Mouse (Mus musculus) left cerebral cortex, postnatal 14 days (tissue): ENCODE data around the gene Stk19. TPM values are rescaled to one million over a fixed set of nuclear protein-coding genes. Genes with fewer than 3 reads are reported as not detected.
"Not testable (repeated sequence)": the region's sequence is repeated elsewhere in the genome, so short reads cannot be mapped to it uniquely, and the experiment has no call there.

Source experiments
- DNase-seq, 2 experiments: peaks; one replicate each; pipeline ENCODE4 v3.0.0; 2021 to 2022; ENCODE audit warnings: low spot score in 2 of 2, mixed read lengths in 1 of 2
- intact Hi-C: fragments of 180-260 bp; cut with DNase I; formaldehyde crosslinking; loops from one replicate; pipeline ENCODE4 v1.15.1; 2025
- total RNA-seq, 2 experiments: library from RNA; stranded (reverse); gene quantifications; 2 replicates each; pipeline ENCODE4 v1.2.3; 2021

The Stk19 gene
- total RNA-seq, 2 experiments from 2014 or later = 58.2 to 59.3 TPM

DNA sequence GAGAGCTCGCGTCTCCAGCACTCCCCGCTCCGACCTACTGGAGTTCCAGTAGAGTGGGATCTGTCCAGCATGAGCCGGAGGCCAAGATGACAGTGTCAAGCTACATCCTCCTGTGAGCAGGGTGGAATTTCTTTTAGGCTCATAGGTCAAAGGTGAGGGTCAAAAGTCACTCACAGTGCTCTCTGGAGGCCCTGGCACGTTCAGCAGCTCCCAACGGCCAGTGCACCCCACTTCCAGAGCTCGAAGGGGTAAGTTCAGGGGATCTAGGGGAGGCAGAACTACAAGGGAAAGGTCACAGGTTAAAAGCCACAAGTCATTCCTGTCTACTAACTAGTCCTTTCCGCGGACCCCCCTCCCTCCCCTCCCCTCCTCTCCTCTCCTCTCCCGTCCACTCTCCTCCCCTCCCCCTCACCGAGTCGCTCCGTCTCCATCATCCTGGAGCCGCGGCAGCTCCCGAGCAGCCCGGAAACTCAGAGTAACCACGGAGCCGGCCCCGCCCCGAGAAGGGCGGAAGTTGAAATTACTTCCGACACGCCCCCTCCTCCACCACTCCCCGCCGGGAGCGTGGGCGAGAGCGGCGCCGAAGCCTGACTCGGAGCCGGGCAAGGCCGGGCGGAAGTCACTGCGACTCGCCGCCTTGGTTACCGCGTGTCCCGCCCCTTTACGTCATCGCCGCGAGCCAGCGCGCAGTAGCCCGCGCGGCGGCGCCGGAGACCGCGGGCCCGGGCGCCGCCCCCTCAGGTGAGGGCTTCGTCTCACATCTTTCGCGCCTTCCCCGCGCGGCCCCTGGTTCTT, 13.2 kb upstream of the Stk19 start, which contains the start of the genes Skiv2l and Nelfe:
Gene Skiv2l (minus strand): TSS at position 489 of the 795 bp plus-strand sequence.
Gene Nelfe (plus strand): TSS at position 670 of the 795 bp plus-strand sequence.
- peak; percentile 98 for DNase-seq
- intact Hi-C loops = loop anchor here (2.0 to 5.0 kb wide), 3 partner anchors 13 to 132 kb away; partner anchors contain the start of genes Dxo, Lsm2 and Stk19

DNA sequence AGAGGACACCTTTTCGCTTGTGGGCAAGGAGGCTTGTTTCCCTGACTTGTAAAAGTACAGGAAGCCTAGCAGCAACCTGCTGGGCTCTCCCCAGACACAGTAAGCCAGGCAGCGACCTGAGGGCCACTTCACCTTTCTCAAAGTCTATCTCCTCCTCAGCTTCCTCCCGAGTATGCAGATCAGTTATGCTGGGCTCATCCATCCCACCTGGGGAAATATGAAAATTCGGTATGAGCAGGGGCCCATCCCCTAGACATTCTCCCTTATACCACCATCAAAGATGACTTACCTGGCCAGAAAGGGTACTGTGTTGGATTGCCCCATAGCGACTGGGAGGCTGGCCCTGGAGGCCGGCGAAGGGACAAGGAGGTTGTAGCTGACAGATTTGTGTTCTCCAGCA, 10.9 kb upstream of the Stk19 start:
- intact Hi-C loops = no loop called here
- DNase-seq = no peak

DNA sequence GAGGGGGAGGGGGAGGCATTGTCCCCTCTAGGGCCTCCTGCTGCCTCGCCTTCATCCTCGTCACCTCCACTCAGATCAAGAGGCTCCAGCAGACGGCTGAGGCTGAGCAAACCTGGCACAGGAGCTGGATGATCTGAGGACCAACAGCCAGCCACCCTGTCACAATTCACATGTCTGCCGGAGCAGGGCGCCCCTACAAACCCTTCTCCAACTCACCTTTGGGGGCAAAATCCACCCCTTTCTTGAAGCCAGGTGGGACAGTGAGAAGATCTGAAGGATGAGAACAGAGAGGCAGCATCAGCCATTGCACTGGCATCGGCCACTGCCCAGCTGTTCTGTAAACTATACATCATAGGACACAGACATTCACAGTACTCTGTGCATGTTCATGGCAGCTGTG, 10.4 kb upstream of the Stk19 start:
- no peak for DNase-seq
- intact Hi-C loops = no loop called here

DNA sequence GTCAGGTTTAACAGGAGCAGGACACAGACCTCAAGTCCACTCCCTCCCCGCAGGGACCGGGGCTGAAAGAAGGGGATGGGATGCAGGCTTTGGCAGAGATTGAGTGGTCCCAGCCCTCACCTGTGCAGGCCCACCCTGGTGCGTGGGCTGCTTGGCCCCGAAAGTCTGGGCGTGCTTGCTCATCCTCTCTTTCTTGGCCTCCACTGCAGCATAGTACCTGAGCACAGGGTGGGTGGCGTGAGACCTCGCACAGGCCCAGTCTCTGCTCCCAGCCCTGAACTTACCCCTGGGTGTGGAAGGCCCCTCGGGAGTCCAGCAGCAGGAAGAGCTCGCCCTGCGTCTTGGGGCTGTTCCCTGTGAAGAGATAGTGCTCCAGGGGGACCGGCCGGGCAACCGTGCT, 8.1 kb upstream of the Stk19 start:
- intact Hi-C loops = no loop called here
- DNase-seq = no peak

DNA sequence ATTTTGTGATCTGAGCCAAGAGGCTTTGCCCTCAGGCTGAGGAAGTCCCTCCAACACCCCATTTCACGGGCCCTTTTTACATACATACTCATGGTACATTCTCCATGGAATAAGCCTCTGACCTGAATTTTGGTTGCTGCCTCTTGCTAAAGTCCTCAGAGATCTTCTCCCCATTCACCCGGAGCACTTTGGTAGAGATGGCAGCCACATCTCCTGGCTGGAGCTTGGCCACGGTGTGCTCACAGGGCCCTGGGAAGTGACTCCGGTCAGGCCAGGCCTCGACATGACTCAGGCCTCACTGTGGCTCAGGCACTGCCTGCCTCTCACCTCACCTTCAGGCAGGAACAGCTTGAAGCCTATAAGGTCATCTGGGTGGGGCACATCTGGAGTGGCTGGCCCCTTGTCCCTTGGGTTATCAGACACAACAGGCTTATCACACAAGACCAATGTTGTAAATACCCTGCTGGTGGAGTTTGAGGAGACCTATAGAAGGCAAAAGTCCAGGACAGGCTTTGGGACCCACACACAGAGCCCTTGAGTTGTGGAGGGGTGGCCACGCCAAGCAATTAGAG, 4.1 kb upstream of the Stk19 start:
- DNase-seq = no peak

DNA sequence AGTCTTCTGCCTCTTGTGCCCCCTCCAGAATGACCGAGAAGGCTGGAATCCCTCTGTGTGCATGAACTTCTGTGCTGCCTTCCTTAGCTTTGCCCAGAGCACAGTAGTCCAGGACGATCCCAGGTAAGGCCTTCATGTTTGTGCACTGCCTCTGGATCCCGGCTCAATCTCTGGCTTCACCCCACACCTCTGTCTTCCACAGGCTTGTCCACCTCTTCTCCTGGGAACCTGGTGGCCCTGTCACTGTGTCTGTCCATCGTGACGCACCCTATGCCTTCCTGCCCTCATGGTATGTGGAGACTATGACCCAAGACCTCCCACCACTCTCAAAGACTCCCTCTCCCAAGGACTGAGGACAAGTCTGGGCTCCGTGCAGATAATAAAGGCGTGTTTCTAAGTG, 2.0 kb upstream of the Stk19 start:
- intact Hi-C loops = loop anchor here (5.0 kb wide), 1 partner anchor 186 kb away; no protein-coding TSS in a partner anchor
- no peak for DNase-seq

More for the DNA sequence above, 4.1 kb upstream of the Stk19 start:
- intact Hi-C loops = no loop called here

DNA sequence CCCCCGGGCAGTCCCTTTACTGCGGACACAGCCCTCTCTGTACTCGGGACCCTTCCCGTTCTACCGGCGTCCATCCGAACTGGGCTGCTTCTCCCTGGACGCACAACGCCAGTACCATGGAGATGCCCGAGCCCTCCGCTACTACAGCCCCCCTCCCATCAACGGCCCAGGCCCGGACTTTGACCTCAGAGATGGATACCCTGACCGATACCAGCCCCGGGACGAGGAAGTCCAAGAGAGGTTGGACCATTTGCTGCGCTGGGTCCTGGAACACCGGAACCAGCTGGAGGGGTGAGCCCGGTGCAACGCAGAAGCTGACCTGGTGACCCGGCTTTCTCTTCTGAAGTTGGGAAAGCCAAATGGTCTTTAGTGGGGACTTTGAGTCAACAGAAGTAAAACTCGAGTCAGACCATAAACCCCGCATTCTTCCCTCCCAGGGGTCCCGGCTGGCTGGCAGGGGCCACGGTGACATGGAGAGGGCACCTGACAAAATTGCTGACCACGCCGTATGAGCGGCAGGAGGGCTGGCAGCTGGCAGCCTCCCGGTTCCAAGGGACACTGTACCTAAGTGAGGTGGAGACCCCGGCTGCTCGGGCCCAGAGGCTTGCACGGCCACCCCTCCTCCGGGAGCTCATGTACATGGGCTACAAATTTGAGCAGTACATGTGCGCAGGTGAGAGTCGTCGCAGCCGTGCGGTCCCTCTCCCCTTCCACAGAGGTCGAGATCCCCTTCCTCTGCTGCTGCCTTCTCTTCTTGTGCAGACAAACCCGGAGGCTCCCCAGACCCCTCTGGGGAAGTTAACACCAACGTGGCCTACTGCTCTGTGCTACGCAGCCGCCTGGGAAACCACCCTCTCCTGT, 949 bp upstream of the Stk19 start:
- intact Hi-C loops = loop anchor here (2.0 to 5.0 kb wide), 2 partner anchors 13 to 185 kb away; partner anchors contain the start of genes Nelfe and Skiv2l
- DNase-seq = peak in 1 of 2 experiments; percentile 14

DNA sequence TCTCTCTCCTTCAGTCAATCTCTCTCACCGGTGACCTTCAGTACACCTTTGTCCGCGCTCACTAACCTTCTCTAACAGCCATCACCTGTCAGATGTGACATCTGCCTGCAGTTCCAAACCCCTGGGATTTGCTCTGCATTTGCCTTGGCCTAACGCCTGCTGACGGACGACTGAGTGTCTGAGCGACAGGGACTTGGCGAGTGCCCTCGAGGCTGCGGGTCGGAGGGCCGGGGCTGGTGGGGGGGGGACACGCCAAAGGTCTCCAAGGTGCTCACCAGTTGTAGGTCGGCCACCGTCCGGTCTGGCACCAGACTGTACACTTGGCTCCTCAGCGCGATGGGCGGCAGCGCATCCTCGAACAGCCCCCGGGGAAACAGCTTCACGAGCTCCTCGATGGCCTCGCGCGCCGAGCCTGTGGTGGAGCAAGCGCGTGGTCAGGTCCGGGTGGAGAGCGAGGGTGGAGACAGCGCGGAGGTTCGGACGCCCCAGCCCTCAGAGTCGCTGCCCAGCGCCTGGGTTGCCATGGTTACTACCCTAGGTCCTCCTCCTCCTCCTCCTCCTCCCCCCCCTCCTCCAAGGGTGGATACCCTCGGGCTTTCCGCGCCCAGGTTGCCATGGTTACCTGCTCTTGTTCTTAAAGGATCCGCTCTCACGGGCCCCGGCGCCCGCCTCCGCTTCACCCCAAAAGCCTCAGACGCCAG, 440 bp downstream of the Stk19 start:
- DNase-seq = no peak
- intact Hi-C loops = loop anchor here (2.0 to 5.0 kb wide), 2 partner anchors 14 to 184 kb away; partner anchors contain the start of genes Nelfe and Skiv2l

DNA sequence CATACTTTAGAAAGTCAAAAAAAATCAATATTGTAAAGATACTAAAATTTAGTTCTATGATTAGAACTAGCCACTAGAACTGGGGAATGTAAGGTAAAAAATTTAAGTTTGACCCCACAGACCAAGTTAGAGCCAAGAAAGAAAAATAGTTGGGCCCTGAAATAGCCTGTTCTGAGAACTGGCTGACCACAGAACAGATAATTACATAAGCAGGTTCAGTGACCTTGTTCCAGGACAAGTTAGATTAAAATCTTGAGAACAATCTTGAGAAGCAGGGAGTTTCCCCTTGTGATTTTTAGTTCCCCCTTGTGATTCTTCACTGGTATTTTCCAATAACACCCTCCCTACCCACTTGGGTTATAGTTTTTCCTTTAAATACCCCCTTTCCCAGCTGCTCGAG, 6.0 kb downstream of the Stk19 start:
- DNase-seq, intact Hi-C loops: not testable (repeated sequence)

DNA sequence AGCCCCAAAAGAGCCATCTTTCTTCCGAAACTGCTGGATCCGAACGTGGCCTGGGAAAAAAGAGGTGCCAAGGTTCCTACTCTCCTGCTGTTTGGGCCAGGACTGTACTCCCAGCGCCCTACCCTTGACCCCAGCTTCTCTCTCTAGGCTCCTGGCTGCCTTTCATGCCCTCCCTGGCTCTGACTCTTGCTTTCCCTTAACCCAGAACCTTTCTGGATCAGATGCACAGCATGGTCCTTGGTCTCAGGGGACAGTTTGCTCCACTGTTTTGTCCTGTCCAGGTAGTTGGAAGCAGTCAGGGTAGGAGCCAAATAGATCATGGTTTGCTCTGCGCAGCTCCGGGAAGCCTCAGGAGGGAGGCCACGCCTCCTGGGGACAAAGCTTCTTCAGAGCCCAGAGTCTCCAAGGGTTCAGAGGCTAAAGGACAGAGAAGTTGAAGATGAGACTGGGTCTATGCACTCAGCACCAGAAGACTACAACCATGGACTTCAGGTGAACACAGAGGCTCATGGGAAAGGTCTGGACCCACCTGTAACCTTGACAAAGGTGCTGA, 21.9 kb downstream of the Stk19 start:
- intact Hi-C loops = loop anchor here (5.0 kb wide), 1 partner anchor 83 kb away; no protein-coding TSS in a partner anchor
- no peak for DNase-seq

DNA sequence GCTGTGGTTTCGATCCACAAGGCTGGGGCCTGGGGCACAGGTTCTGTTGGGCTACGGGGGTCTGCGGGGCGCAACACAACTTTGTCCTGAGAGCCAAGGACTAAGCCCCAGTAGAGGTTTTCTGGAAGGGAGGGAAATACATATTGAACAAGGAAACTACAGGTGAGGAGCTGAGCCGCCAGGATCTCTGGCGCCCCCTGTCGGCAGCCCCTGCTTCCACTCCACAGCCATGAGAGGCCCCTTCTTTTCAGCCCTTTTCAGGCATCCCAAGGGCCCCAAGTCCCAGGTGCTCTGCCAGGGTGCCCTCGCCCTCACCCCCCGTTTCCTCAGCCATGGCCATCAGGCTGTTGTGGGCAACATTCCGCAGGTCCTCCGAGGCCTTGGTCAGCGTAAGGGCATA, 23.0 kb downstream of the Stk19 start:
- intact Hi-C loops = loop anchor here (5.0 kb wide), 1 partner anchor 81 kb away; no protein-coding TSS in a partner anchor
- peak; percentile 32 to 49 for DNase-seq

DNA sequence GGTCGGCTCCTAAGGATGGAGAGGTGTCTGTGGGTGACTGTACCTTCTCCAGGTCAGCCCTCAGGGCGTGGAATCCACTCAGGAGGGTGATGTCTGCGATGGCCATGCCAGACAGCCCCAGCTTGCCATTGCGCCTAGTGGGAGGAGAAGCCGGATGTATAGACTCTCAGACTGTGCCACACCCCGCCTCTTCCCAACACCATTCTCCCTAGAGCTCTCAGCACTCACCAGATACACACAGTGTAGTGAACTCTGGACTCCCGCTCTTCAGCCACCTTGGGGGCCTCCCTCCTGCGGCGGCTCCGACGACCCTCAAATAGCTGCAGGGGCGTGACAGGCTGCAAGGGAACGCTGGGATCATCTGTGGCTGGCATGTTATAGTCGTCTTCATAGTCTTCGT, 25.5 kb downstream of the Stk19 start:
- DNase-seq = no peak
- intact Hi-C loops = loop anchor here (5.0 kb wide), 1 partner anchor 79 kb away; no protein-coding TSS in a partner anchor

DNA sequence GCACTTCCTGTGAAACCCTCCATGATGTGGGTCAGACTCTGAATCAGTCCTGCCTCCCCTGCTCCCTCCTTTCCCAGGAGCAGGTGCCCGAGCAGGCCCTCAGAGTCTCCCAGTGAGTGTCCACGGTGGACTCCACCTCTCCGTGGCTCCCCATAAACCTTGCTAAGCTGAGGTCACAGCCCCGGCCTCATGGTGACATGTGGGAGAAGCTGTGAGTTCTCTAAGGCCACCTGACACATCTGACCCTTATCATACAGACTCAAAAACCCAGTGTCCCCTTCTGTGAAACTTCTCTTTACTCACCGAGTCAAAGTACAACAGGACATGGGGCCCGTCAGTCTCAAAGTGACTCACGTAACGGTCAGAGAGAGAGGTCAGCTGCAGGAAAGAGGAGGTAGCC, 25.9 kb downstream of the Stk19 start:
- DNase-seq = not testable (repeated sequence)
- intact Hi-C loops = loop anchor here (5.0 kb wide), 1 partner anchor 79 kb away; no protein-coding TSS in a partner anchor

DNA sequence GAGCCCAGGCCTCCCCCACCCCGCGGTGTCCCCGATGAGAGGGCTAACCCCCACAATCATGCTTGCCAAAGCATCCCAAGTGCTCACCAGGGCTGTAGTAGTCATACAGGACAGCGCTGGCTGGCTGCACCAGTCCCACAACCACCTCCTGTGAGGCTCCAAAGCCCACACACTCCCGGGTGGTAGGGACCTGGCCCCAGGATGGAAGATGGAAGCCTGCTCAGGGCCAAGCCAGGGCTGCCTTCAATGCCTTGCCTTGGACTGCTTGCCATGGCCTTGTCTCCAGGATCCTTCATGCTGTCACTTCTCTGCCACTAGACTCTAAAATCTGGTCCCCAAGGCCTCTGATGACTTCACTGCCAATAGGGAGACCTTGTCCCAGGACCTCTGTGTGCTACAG, 26.3 kb downstream of the Stk19 start:
- intact Hi-C loops = loop anchor here (5.0 kb wide), 1 partner anchor 78 kb away; no protein-coding TSS in a partner anchor

DNA sequence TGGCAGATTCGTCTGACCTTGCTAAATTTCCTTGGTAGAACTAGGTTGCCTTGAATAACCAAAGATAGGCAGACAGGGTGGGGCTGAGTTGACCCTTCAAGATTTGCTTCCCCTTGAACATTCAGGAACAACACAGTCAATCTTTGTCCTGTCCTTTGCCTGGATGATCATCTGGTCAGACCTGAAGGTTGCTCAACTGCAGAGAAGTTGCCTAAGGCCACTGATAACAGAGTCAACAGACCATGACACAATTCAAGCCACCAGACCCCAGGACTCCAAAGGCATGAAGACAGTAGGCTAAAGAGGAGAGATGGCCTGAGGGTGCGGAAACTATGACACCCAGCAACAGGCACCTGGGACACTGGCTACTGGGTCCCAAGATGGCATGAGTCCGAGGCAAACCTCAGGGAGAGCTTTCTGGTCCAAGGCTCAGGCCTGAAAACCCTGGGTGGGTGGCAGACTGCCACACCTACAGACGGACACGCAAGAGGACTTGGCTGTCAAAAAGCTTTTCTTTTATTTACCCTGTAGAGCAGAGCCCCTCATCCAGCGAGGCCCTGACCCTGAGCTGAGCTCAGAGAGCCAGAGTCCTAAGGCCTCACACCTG, 28.0 kb downstream of the Stk19 start:
- DNase-seq = no peak
- intact Hi-C loops = loop anchor here (10.0 kb wide), 1 partner anchor 154 kb away; no protein-coding TSS in a partner anchor

More for the DNA sequence above, 26.3 kb downstream of the Stk19 start:
- not testable (repeated sequence) for DNase-seq

DNA sequence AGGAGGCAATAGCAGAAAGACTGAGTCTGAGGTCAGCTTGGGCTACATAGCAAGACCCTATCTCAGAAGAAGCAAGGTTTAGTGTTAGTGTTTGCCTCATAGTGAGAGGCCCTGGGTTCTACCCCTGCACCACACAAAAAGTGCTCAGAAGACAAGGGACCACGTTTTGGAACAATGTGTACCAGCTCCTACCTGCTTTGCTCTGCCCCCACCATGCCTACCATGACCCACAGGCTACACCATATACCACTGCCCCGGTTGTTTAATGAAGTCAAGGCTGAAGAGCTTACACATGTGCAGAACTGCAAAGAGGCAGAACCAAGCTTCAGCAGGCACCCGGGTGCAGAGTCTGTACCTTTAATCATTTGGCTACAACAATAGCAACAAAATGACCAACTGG, 29.6 kb downstream of the Stk19 start:
- intact Hi-C loops = loop anchor here (10.0 kb wide), 1 partner anchor 152 kb away; no protein-coding TSS in a partner anchor
- DNase-seq = no peak

DNA sequence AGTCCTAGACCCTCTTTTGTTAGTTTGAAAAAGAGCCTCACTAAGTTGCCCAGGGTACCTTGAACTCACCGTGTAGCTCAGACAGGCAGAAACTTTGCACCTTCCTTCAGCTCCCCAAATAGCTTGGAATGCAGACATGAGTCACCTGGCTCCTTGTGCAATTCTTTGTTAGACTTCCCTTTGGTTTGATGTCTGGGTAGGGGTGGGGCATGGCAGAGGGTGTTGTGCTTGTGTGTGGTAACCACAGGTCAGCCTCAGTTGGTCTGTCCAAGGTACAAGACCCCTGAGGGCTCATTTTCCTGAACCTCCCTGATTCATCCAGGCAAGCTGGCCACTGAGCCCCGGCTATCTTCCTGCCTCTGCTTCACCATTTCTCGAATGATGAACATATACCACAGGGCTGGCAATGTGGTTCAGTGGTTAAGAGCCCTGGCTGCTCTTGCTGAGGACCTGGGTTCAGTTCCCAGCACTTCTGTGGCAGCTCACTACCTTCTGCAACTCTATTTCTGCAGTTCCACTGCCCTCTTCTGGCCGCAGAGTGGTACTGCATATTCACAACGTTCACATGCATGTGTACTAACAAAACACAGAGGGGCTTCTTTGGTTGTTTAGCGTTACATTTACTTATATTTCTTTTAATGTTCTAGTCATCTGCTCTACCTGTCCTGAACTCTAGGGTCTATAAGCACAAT, 31.7 kb downstream of the Stk19 start:
- intact Hi-C loops = loop anchor here (10.0 kb wide), 1 partner anchor 150 kb away; no protein-coding TSS in a partner anchor
- DNase-seq = no peak
